Mouse (Mus musculus): ENCODE data around the gene Stxbp5.

The Stxbp5 gene

GRCm38 (mm10) chr10:9733861-9734260 lies 167.0 kb downstream of the Stxbp5 start:
- no peak for DNase-seq

GRCm38 (mm10) chr10:9732065-9732749 lies 168.7 kb downstream of the Stxbp5 start:
- DNase-seq: no peak

- DNase-seq: no peak
Observed at GRCm38 (mm10) chr10:9722519-9723303, 178.2 kb downstream of the Stxbp5 start.

- DNase-seq: no peak
Observed at GRCm38 (mm10) chr10:9720027-9720426, 180.9 kb downstream of the Stxbp5 start.

- DNase-seq: no peak
Observed at GRCm38 (mm10) chr10:9718086-9718485, 182.8 kb downstream of the Stxbp5 start.

All from cerebellum, adult 18-20 months (tissue).